Mouse (Mus musculus): ENCODE results near the gene Mast1. TPM values are rescaled to one million over a fixed set of nuclear protein-coding genes. Genes with fewer than 3 reads are reported as not detected.

The Mast1 gene
- polyA plus RNA-seq, 1 experiment = 0.20 TPM

DNA sequence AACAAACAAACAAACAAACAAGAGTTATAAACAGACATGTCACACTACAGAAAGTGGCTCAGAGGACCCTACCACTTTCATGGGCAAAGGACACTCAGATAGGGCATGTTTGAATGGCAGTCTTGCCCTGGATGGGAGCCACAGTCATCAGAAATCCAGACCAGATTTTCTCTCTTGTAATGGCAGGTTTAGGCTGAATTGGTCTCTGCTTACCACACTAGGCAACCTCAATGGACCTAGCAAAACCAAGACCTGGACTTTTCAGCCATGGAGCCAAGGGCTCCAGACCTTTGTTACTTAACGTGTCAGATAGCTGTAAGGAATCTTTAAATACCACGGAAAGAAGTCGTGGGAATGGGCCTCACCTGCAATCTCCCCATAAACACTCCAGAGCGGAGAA lies 6.5 kb upstream of the Mast1 start:
- TF ChIP-seq GATA1 (IDR thresholded peaks at IDR 0.05; ENCODE audit: borderline replicate concordance, low read length) = no peak
- TF ChIP-seq FLI1 (IDR thresholded peaks at IDR 0.05; ENCODE audit: low read length) = no peak
- Histone ChIP-seq H3K27me3 (replicated peaks) (peaks cover 68% of the 10 kb centered on the region), H3K36me3 (replicated peaks; ENCODE audit: low read length) (no peaks in the 10 kb centered on the region), H3K4me1 (peaks cover 30% of the 10 kb centered on the region), H3K4me3 (replicated peaks) (no peak overlapping the region), H3K9me3 (no peaks in the 10 kb centered on the region)

DNA sequence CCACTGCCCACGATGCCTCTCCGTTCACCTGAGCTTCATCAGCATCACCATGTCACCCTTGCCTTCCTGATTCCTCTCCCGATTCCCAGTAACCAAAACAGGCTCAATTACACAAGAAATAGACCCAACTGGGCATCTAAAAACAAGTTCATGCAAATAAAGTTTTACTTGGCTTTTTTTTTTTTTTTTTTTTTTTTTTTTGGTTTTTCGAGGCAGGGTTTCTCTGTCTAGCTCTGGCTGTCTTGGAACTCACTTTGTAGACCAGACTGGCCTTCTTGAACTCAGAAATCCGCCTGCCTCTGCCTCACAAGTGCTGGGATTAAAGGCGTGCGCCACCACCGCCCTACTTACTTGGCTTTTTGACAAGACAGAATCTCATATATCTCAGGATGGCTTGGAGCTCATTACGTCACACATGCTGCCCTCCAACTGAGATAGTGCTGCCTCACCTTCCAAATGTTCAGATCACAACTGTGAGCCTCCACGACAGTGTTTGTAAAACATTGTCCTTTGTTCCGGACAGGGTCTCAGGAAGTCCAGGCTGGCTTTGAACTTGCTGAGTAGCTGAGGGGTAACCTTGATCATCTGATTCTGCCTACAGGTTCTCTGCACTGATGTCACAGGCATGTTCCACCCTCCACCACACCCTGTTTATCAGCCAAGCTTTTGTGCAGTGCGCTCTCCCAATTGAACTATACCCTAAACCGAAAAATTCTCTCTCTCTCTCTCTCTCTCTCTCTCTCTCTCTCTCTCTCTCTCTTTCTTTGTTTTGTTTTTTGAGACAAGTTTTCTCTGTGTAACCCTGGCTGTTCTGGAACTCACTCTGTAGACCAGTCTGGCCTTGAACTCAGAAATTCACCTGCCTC lies 694 bp upstream of the Mast1 start:
- TF ChIP-seq FLI1 (IDR thresholded peaks at IDR 0.05; ENCODE audit: low read length) = no peak
- TF ChIP-seq GATA1 (IDR thresholded peaks at IDR 0.05; ENCODE audit: borderline replicate concordance, low read length) = no peak
- peak overlapping the region; percentile 89 for H3K4me3 ChIP-seq (replicated peaks)
- H3K9me3 ChIP-seq = no peaks in the 10 kb centered on the region
- H3K27me3 ChIP-seq (replicated peaks) = peaks cover 73% of the 10 kb centered on the region
- H3K36me3 ChIP-seq (replicated peaks; ENCODE audit: low read length) = no peaks in the 10 kb centered on the region
- H3K4me1 ChIP-seq = peaks cover 39% of the 10 kb centered on the region

DNA sequence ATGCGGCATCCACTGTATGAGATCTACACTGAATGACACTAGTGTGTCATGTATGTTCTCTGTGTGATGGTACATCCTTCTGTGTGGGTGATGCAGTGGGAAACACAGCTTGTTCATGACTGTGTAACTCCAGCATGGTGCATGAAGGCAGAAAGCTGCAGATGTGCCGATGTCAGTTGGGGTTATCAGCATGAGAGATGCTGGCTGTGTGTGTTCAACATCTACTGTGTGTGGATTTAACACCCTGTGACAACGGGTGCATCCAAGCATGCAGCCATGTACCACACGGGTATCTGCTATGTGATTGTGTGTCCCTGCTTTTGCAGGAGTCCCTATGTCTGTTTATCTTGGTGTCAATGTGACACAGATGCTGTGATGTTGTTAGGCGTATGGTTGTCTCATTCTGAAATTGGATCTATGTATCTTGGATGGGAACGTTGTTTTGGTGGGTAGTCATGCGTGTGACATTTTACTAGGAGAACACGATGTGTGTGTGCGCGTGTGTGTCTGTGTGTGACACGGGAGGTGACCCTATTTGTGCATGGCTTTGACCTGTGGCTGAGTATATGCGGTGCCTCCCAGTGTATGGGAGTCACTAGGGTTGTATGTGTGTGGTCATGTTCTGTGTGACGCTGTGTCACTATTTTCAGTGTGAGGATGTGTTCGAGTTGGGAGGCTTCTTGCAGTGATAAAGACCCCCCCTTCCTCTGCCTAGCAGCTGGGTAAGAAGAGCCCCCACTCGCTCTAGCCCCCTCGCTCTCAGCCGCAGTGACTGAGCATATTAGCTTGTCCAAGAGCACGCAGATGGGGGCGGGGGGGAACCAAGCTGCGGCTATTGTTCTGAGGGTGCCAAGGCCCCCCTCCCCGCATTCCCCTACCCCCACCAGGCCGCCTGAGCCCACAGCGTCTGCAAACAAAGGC lies 858 bp downstream of the Mast1 start:
- Histone ChIP-seq H3K36me3 (replicated peaks; ENCODE audit: low read length) (no peaks in the 10 kb centered on the region), H3K27me3 (replicated peaks) (peaks cover 78% of the 10 kb centered on the region), H3K4me3 (replicated peaks) (peak overlapping the region; percentile 89), H3K4me1 (peaks cover 39% of the 10 kb centered on the region), H3K9me3 (no peaks in the 10 kb centered on the region)
- no peak for TF ChIP-seq GATA1 (IDR thresholded peaks at IDR 0.05; ENCODE audit: borderline replicate concordance, low read length)
- no peak for TF ChIP-seq FLI1 (IDR thresholded peaks at IDR 0.05; ENCODE audit: low read length)

DNA sequence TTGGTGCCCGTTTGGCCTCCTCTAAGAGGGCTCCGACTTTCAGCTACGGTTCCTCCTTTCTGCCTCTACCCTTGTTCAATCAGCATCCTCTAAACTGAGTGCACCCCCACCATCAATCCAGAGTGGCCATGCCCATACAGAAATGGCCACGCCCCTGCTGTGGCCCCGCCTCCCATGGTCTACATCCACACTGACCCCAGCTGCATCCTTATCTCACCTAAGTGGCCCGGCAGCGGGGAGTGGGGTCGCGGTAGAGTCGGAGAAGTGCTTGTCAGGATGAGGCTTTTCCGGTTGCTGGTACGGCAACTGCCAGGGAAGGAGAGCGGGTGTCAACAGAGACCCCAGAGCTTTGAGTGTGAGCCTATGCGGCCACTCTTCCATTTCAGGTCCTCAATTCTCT lies 1.7 kb downstream of the Mast1 start:
- Histone ChIP-seq H3K4me3 (replicated peaks) (peak overlapping the region; percentile 47), H3K4me1 (peaks cover 41% of the 10 kb centered on the region), H3K9me3 (no peaks in the 10 kb centered on the region), H3K36me3 (replicated peaks; ENCODE audit: low read length) (no peaks in the 10 kb centered on the region), H3K27me3 (replicated peaks) (peaks cover 78% of the 10 kb centered on the region)
- no peak for TF ChIP-seq GATA1 (IDR thresholded peaks at IDR 0.05; ENCODE audit: borderline replicate concordance, low read length)

DNA sequence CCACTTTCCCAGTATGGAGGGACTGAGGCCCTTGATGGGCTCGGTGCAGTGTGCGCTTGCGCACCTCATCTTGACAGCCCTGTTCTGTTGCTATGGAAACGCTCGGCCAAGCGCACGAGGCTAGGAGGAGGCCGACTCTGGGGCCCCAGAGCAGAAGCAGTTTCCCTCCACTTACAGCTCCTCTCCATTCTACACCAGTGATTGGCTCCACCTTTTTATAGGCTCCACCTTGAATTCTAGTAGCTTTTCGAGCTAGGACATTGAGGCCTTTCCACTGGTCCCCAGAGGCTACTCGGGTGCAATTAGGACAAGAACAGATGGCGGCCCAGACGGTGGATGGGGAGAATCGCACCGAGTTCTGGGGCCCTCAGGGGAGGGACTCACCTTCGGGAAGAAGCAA lies 2.3 kb downstream of the Mast1 start:
- Histone ChIP-seq H3K4me3 (replicated peaks) (no peak overlapping the region), H3K36me3 (replicated peaks; ENCODE audit: low read length) (no peaks in the 10 kb centered on the region), H3K4me1 (peaks cover 46% of the 10 kb centered on the region), H3K9me3 (no peaks in the 10 kb centered on the region), H3K27me3 (replicated peaks) (peaks cover 81% of the 10 kb centered on the region)
- no peak for TF ChIP-seq FLI1 (IDR thresholded peaks at IDR 0.05; ENCODE audit: low read length)
- TF ChIP-seq GATA1 (IDR thresholded peaks at IDR 0.05; ENCODE audit: borderline replicate concordance, low read length) = no peak

DNA sequence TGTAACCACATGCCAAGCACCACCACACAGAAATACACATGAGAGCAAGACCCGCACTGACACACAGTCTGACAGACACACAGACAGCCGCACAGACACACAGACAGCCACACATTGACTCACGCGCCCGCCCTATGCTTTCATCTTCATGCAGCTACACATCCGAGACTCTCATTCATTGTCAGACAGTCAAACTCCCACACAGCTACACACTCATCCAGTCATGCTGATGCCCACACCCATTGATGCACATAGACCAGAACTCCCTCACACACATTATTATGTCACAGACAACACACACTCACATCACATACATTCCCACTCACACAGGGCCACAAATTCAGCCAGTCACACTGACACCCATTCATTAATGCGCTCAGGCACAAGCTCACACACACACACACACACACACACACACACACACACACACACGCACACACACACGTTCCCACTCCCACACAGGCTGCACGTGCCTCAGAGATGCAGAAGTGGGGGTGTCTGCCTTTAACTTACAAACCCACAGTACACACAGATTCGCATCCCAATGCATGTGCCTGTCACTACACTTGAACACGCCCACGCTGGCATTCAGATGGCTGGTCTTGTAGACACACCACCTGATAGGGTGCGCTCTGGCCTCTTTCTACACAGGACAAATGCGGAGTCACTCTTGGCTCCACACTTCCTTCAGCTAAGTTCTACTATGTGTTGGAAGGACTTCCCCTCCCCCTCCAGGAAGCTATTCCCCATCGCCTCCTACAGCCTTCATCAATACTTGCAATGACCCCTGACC lies 3.2 kb downstream of the Mast1 start:
- no peaks in the 10 kb centered on the region for H3K9me3 ChIP-seq
- H3K4me3 ChIP-seq (replicated peaks) = peak overlapping the region; percentile 34
- TF ChIP-seq FLI1 (IDR thresholded peaks at IDR 0.05; ENCODE audit: low read length) = no peak
- TF ChIP-seq GATA1 (IDR thresholded peaks at IDR 0.05; ENCODE audit: borderline replicate concordance, low read length) = no peak
- peaks cover 88% of the 10 kb centered on the region for H3K27me3 ChIP-seq (replicated peaks)
- H3K36me3 ChIP-seq (replicated peaks; ENCODE audit: low read length) = no peaks in the 10 kb centered on the region
- H3K4me1 ChIP-seq = peaks cover 51% of the 10 kb centered on the region

DNA sequence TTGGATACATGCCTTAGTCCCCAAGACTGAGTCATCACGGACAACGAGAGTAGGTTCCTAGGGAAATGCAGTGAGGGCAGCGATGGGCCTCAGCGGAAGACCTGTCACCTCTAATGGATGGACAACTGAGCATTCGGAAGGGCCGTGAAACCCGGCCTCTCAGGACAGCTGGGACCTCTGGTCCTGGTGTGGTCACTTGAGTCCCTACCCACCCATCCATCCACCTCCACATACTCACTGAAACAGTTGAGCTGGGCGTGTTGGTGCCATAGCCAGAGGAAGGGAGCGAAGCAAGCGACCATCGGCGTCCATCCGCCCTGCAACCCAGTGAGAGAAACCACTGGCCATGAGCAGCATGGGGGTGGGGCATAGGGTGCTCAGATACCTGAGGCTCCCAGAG lies 6.6 kb downstream of the Mast1 start:
- Histone ChIP-seq H3K4me1 (peaks cover 40% of the 10 kb centered on the region), H3K4me3 (replicated peaks) (no peak overlapping the region), H3K27me3 (replicated peaks) (peaks cover 75% of the 10 kb centered on the region), H3K36me3 (replicated peaks; ENCODE audit: low read length) (no peaks in the 10 kb centered on the region), H3K9me3 (no peaks in the 10 kb centered on the region)
- TF ChIP-seq FLI1 (IDR thresholded peaks at IDR 0.05; ENCODE audit: low read length) = no peak
- no peak for TF ChIP-seq GATA1 (IDR thresholded peaks at IDR 0.05; ENCODE audit: borderline replicate concordance, low read length)

DNA sequence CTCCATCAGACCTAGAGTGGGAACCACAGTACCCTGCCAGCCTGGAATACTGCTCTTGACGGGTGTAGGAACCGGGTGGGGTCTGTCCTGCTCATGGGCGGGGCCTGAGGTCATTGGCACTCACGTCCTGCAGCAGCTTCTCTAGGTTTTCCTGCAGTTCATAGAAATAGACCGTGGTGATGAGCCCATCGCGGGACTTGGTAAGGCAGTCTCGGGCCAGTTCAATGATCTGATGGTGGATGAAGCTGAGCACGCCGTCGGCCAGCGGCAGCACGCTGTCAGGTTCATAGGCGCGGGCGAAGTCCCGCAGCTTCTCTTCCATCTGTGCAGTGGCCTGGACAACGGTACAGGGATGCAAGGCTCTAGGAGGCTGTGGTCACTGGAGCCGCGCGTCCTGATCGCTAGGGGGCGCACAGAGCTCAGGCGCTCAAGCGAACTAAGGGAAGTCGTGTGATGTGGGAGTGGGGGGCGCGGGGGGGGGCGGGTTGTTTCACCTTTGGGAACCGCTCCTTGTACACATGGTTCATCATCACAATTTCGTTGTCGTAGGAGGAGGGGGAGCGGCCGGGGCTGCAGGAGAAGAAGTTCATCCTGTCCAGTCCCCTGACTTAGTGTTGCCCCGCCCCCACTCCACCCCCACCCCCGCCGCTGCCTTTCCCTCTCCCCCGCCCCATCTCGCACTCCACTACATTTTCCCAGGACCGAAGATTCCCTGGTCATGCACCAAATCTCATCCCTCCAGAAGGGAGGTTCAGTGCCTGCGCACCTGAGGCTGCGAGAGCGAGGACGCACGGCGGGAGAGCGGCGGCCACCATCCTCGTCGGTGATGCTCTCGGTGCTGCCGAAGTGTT lies 8.5 kb downstream of the Mast1 start:
- Histone ChIP-seq H3K36me3 (replicated peaks; ENCODE audit: low read length) (no peaks in the 10 kb centered on the region), H3K9me3 (no peaks in the 10 kb centered on the region), H3K4me1 (peaks cover 21% of the 10 kb centered on the region), H3K27me3 (replicated peaks) (peaks cover 69% of the 10 kb centered on the region), H3K4me3 (replicated peaks) (peak overlapping the region; percentile 57)
- TF ChIP-seq GATA1 (IDR thresholded peaks at IDR 0.05; ENCODE audit: borderline replicate concordance, low read length) (no peak), FLI1 (IDR thresholded peaks at IDR 0.05; ENCODE audit: low read length) (no peak)

Data from megakaryocyte, embryonic 14.5 days (primary cell).